Mouse (Mus musculus) heart, embryonic 15.5 days (tissue): ENCODE data around the gene Stard9. TPM values are rescaled to one million over a fixed set of nuclear protein-coding genes. Genes with fewer than 3 reads are reported as not detected.
A peak's percentile ranks its signal among the peaks of the same experiment; 100 is the strongest.

Source experiments
- ATAC-seq: fragments of 200-750 bp; cut with Nextera tagmentation; replicated peaks from 2 replicates; pipeline ENCODE4 v1.8.0; 2017; ENCODE audit warnings: low read depth, moderate TSS enrichment; ENCODE audit not compliant: insufficient number of reproducible peaks, insufficient read depth, low FRiP score
- H3K27ac ChIP-seq: fragments of 300-500 bp; sonication (generic); 2 replicates; pipeline ENCODE4 v1.5.1; 2015; ENCODE audit warnings: mild to moderate bottlenecking, inconsistent platforms
- H3K27me3 ChIP-seq: fragments of 300-500 bp; sonication (generic); 2 replicates; pipeline ENCODE4 v1.6.1; 2015; ENCODE audit warnings: inconsistent platforms
- H3K36me3 ChIP-seq: fragments of 300-500 bp; sonication (generic); 2 replicates; pipeline ENCODE4 v1.6.1; 2015; ENCODE audit warnings: mild to moderate bottlenecking, inconsistent platforms
- H3K4me1 ChIP-seq: fragments of 300-500 bp; sonication (generic); replicated peaks from 2 replicates; pipeline ENCODE4 v1.6.1; 2015; ENCODE audit warnings: inconsistent platforms
- H3K4me2 ChIP-seq: fragments of 300-500 bp; sonication (generic); 2 replicates; pipeline ENCODE4 v1.6.1; 2015; ENCODE audit warnings: inconsistent platforms, mild to moderate bottlenecking, moderate library complexity
- H3K4me3 ChIP-seq: fragments of 300-500 bp; sonication (generic); 2 replicates; pipeline ENCODE4 v1.5.1; 2015; ENCODE audit warnings: mild to moderate bottlenecking, inconsistent platforms
- H3K9ac ChIP-seq: fragments of 300-500 bp; sonication (generic); 2 replicates; pipeline ENCODE4 v1.6.1; 2015; ENCODE audit warnings: mild to moderate bottlenecking, inconsistent platforms
- H3K9me3 ChIP-seq: fragments of 300-500 bp; sonication (generic); replicated peaks from 2 replicates; pipeline ENCODE4 v1.6.1; 2016; ENCODE audit warnings: inconsistent platforms
- WGBS: fragments of 180-500 bp; shearing (Covaris S2); methylation state at CpG from one replicate; pipeline ENCODE4 v1.1.7; 2015; ENCODE audit warnings: mixed read lengths; 5-methylcytosine and 5-hydroxymethylcytosine counted together
- polyA plus RNA-seq: library from polyadenylated mRNA; unstranded; fragments of >200 nt; fragmentation: Nextera tagmentation; extraction: Ambion mirVana; gene quantifications from 2 replicates; pipeline ENCODE4 v1.2.1, GENCODE M21; 2015

Stard9 gene
- polyA plus RNA-seq = 3.5 and 4.4 TPM in 2 replicates

DNA sequence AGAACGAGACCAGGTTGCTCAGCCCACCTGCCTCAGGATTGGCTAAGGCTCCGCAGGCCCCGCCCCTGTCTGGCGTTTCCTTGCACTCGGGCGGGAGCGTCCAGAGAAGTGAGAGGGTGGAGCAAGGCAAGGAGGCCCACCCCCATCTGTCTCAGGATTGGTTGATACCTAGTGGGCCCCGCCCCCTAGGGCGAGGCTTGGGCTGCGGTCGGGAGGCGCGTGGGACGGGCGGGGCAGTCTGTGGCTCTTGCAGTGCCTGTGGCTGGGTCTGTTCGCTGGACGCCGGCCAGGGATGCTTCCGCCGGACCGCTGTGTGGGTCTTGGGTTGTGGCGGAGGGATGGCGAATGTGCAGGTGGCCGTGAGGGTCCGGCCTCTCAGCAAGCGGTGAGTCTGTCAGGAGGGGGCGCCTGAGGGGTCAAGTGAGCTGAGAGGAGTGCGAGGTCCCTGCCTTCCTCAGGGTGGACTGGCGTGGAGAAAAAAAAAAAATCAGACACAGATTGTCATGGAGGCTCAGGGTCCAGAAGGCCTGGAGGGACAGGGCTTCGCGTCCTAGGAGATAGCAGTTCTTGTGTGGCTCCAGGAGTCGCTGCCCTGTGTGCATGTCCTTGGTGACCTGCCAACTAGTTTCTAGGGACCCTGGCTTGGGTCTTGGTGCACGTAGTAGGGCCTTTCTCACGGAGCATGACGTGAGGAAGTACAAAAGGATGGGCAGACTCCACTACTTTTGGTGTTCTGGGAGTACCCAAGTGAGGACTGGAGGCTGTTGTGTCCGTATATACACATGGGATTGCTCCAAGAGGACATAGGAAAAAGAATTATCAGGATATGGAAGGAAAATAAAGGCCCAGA lies at the start of gene Stard9:
Stard9 (plus strand) TSS at position 236 of the 850 bp plus-strand sequence.
- Histone ChIP-seq H3K27ac (peak within 1 kb of the TSS; percentile 63), H3K4me2 (peak within 1 kb of the TSS; percentile 70), H3K27me3 (no peaks in the 10 kb centered on the region), H3K9ac (peak within 1 kb of the TSS; percentile 53), H3K36me3 (peaks cover 3% of the 10 kb centered on the region; the same call in 1 of the 2 replicates), H3K4me3 (peak within 1 kb of the TSS; percentile 64), H3K9me3 (no peaks in the 10 kb centered on the region), H3K4me1 (peaks cover 24% of the 10 kb centered on the region)
- 2% methylated on average over 36 of the region's 36 CpGs for WGBS
- ATAC-seq = peak; percentile 100

DNA sequence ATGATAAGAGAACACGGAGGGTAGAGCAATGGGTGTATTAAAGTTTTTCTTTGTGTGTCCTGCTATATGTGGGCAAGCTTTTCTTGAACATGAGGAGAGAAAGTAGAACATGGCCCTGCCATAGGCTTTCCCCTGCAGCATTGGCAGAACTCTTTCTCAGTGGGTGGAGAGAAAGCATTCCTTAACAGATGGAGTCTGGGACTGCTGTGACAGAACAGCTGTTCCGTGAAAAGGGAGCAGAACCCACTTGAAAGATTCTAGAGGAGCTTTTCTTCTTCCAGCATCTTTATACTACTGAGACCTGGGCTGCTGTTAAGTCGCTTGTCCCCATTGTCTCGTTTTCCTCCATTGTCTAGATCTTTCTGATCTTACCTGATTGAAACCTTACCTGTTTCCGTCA lies 39.2 kb upstream of the Stard9 start:
- Histone ChIP-seq H3K9ac (no peak overlapping the region), H3K4me3 (no peak overlapping the region), H3K9me3 (no peaks in the 10 kb centered on the region), H3K36me3 (peaks cover 48% of the 10 kb centered on the region), H3K4me1 (no peaks in the 10 kb centered on the region), H3K27me3 (no peaks in the 10 kb centered on the region), H3K27ac (no peak overlapping the region), H3K4me2 (no peak overlapping the region)
- ATAC-seq = no peak
- WGBS = 77% methylated on average over 5 of the region's 5 CpGs

DNA sequence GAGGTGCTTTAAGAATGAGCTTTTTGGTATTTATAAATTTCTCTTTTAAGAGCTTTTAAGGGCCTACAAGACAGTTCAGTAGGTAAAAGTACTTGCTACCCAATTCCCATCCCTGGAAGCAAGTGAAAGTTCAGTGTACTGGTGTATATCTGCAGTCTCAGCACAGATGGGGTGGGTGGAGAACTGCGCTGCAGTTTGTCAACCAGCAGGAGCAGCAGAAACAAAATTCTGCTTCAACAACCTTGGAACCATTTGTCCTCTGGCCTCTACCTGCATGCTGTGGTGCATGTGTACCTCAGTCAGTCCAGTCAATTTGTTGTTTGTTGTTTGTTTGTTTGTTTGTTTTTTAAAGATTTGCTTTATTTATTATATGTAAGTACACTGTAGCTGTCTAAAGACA lies 36.7 kb upstream of the Stard9 start:
- Histone ChIP-seq H3K4me2 (no peak overlapping the region), H3K36me3 (peaks cover 53% of the 10 kb centered on the region), H3K9ac (no peak overlapping the region), H3K9me3 (no peaks in the 10 kb centered on the region), H3K27me3 (no peaks in the 10 kb centered on the region), H3K27ac (no peak overlapping the region), H3K4me3 (no peak overlapping the region), H3K4me1 (no peaks in the 10 kb centered on the region)
- ATAC-seq = no peak
- 95% methylated on average over 1 of the region's 1 CpGs for WGBS

DNA sequence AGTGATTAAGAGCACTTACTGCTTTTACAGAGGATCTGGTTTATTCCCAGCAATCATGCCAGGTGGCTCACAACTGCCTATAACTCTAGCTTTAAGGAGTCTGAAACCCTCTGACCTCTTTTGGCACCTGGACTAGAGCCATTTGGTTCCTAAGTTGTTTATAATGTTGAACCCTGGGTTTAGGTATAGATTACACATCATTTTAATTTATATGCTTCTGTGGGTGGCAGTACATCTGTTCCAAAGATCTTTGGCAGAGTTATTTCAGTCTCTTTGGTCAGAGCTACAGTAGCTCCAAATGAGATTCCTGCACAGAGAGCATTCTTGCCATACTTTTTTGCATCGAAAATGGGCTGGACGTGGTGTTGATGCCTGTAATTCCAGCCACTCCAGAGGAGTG lies 31.2 kb upstream of the Stard9 start:
- Histone ChIP-seq H3K36me3 (peaks cover 65% of the 10 kb centered on the region), H3K4me3 (no peak overlapping the region)

DNA sequence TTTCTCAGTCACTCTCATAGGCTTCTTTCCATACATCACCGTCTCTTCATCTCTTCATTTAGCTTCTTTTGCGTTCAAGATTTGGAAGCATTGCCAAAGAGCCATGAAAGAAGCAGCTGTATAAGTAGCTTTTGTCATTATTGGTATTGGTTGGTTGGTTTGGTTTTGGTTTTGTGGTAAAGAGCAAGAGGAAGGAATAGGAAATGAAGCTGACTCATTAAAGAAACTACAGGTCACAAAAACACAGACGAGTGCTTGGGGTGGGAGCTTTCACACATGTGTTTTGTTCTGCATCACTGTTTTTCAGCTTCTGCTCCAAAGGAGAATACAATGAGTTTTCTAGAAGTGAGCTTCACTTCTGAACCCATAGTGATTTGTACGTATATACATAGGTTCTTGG lies 29.4 kb upstream of the Stard9 start:
- Histone ChIP-seq H3K9ac (no peak overlapping the region), H3K4me3 (no peak overlapping the region)

More for the DNA sequence above, 31.2 kb upstream of the Stard9 start:
- Histone ChIP-seq H3K9me3 (no peaks in the 10 kb centered on the region), H3K27ac (no peak overlapping the region), H3K27me3 (no peaks in the 10 kb centered on the region), H3K9ac (no peak overlapping the region), H3K4me1 (no peaks in the 10 kb centered on the region), H3K4me2 (no peak overlapping the region)
- no peak for ATAC-seq
- 83% methylated on average over 2 of the region's 2 CpGs for WGBS

DNA sequence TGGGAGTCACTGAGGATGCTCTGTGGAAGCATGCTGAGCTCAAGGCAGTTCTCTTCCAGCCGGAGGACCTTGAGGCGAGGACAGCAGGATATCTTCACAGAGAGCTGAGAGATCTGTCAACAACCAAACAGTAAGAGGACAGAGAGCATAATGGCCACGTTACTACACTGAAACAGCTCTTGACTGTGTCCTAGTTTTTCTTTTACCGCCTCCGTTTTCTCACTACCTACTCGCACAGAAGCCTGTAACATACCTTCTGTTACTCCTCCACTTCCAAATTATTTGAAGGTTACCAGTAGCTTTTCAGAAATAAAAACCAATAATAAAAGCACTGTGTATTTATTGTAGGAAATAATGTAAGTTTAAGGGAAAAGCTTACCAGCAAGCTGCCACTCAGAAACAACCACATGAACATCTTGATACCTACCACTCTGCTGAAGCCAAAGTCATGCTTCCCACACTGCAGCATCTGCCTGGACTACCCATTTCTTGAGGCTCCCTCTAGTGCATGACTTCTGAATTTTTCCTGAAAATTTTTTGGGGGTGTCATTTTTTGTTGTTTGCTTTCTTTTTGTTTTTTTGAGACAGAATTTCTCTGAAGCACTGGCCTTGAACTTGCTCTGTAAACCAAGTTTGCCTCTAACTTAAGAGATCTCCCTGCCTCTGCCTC lies 22.8 kb upstream of the Stard9 start:
- Histone ChIP-seq H3K9me3 (no peaks in the 10 kb centered on the region), H3K4me3 (no peak overlapping the region), H3K36me3 (peaks cover 12% of the 10 kb centered on the region), H3K27me3 (no peaks in the 10 kb centered on the region), H3K9ac (no peak overlapping the region), H3K4me1 (peaks cover 23% of the 10 kb centered on the region), H3K27ac (no peak overlapping the region), H3K4me2 (no peak overlapping the region)
- WGBS = 62% methylated on average over 6 of the region's 6 CpGs
- no peak for ATAC-seq

More for the DNA sequence above, 29.4 kb upstream of the Stard9 start:
- Histone ChIP-seq H3K4me1 (no peaks in the 10 kb centered on the region), H3K4me2 (no peak overlapping the region), H3K9me3 (no peaks in the 10 kb centered on the region), H3K27ac (no peak overlapping the region), H3K36me3 (peaks cover 61% of the 10 kb centered on the region), H3K27me3 (no peaks in the 10 kb centered on the region)
- WGBS = 88% methylated on average over 4 of the region's 4 CpGs
- no peak for ATAC-seq

DNA sequence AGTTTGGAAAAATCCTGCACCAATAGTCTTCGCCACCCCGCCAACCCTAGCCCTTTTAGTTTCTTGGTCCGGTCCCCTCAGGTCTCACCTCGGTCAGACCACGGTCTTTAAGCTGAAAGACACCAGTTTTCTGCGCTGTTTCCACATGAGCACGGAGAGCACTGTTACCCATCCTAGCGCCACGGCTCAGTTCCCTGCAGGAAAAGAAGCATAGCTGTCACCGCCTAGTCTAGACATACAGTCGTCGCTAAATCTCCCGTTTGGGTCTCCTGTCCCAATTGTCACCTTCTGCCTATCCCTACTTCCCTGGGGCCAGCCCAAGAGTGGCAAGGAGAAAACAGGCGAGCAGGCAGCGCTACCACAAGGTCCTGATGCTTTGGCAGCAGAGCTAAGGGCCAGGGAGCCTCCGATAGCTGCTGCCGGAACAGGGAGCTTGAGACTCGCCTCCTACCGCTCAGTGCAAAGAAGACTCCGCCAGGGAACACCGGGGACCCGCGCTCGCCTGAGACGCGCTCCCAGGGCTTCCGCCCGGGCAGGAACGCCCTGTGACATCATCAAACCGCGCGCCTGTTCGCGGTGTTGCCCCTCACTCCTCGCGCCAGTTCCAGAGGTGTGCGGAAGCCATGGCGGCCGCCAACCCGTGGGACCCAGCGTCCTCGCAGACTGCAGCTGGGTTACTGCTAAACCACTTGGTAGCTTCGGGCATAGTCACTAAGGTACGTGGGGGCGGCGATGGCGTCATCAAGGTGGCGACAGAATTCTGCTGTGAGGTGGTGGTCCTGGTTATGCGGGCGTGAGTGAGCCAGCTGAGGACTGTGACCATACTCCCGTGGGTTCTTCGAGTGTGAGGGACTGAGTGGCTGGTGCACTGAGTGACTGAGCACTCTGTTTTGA lies 19.8 kb upstream of the Stard9 start, which contains the start of the genes Haus2 and Lrrc57:
Haus2 (plus strand) TSS at position 554 of the 894 bp plus-strand sequence.
Lrrc57 (minus strand) TSS at position 691 of the 894 bp plus-strand sequence.
- peaks cover 18% of the 10 kb centered on the region; the same call in 1 of the 2 replicates for H3K36me3 ChIP-seq
- peak within 1 kb of the TSS; percentile 90 for H3K27ac ChIP-seq
- H3K27me3 ChIP-seq = no peaks in the 10 kb centered on the region
- peak within 1 kb of the TSS; percentile 80 for H3K9ac ChIP-seq
- H3K4me2 ChIP-seq = peak within 1 kb of the TSS; percentile 86
- WGBS = under 1% methylated on average over 52 of the region's 52 CpGs
- peak; percentile 93 for ATAC-seq
- peaks cover 23% of the 10 kb centered on the region for H3K4me1 ChIP-seq
- peak within 1 kb of the TSS; percentile 87 for H3K4me3 ChIP-seq
- H3K9me3 ChIP-seq = no peaks in the 10 kb centered on the region

DNA sequence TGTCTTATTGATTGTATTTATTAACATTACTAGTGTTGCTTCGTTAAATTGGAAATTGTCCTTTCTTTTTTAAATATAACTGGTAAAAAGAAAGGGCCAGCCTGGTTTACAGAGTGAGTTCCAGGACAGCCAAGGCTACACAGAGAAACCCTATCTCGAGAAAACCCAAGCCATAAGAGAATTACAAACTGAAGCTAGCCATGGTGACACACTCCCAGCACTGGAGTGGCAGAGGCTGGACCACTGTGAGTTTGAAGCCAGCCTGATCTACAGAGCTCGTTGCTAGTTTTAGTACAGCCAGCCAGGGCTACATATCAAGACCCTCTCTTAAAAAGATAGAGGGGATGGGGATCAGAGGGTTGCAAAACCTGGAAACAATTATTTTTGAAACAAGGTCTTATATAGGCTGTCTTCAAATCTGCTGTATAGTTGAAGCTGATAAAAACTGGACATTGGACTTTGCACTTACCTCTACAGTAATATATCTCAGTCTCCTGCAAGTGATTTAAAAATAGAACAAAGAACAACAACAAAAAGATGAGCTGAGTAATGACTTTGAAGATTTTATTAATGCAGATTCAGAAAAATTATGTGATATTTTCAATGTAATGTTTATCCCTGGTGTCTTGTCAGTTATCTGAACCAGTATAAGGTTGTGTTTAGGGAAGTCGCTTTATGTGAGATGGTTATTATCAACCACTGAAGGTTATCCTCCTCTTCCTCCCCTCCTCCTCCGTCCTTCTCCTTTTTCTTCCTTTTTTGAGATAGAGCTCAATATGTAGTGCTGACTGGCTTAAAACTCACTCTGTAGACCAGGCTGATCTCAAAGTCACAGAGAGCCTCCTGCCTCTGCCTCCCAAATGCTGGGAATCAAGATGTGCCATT lies 12.4 kb upstream of the Stard9 start:
- 89% methylated on average over 5 of the region's 5 CpGs for whole genome bisulfite sequencing
- peaks cover 58% of the 10 kb centered on the region for H3K36me3 ChIP-seq

DNA sequence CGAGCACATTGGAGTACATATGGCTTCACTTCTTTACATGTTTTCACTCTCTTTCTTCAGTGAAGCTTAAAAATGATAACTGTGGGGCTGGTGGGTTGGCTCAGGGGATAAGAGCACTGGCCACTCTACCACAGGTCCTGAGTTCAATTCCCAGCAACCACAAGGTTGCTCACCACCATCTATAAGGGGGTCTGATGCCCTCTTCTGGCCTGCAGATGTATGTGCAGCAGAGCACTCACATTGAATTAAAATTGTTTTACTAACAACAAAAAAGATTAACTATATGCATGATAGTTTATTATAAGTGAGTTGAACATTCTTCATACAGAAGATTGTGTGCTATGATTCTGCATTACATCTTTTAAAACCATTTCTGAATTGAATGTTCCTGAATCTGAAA lies 9.4 kb upstream of the Stard9 start:
- H3K27ac ChIP-seq = no peak overlapping the region

More for the DNA sequence above, 12.4 kb upstream of the Stard9 start:
- Histone ChIP-seq H3K4me2 (no peak overlapping the region), H3K27ac (no peak overlapping the region), H3K4me1 (no peaks in the 10 kb centered on the region), H3K9ac (no peak overlapping the region), H3K9me3 (no peaks in the 10 kb centered on the region), H3K27me3 (no peaks in the 10 kb centered on the region), H3K4me3 (no peak overlapping the region)
- no peak for ATAC-seq

DNA sequence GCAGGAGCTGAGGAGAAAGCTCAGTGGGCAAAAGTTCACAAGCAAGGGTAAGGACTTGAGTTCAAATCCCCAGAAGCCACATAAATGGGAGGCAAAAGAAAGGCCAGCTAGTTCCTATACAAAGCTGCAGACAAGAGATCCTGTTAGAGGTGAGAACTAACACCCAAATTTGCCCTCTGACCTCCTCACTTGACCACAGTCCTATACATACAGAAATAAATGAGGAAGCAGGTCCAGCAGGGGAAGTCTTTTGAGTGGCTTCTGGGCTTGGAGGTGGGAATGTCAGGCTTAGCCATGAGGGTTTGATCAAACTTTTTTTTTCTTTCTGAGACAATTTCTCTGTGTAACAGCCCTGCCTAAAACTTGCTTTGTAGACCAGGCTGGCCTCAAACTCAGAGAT lies 6.0 kb upstream of the Stard9 start:
- Histone ChIP-seq H3K4me1 (no peaks in the 10 kb centered on the region), H3K4me2 (no peak overlapping the region), H3K9ac (no peak overlapping the region), H3K27me3 (no peaks in the 10 kb centered on the region), H3K4me3 (no peak overlapping the region), H3K27ac (no peak overlapping the region), H3K36me3 (peaks cover 25% of the 10 kb centered on the region), H3K9me3 (no peaks in the 10 kb centered on the region)
- ATAC-seq = no peak

More for the DNA sequence above, 9.4 kb upstream of the Stard9 start:
- Histone ChIP-seq H3K4me3 (no peak overlapping the region), H3K9ac (no peak overlapping the region), H3K9me3 (no peaks in the 10 kb centered on the region), H3K4me1 (no peaks in the 10 kb centered on the region), H3K4me2 (no peak overlapping the region), H3K36me3 (peaks cover 46% of the 10 kb centered on the region), H3K27me3 (no peaks in the 10 kb centered on the region)
- no peak for ATAC-seq
- 100% methylated on average over 1 of the region's 1 CpGs for WGBS
